Mouse (Mus musculus): ENCODE results near the gene Cnnm3.

DNA sequence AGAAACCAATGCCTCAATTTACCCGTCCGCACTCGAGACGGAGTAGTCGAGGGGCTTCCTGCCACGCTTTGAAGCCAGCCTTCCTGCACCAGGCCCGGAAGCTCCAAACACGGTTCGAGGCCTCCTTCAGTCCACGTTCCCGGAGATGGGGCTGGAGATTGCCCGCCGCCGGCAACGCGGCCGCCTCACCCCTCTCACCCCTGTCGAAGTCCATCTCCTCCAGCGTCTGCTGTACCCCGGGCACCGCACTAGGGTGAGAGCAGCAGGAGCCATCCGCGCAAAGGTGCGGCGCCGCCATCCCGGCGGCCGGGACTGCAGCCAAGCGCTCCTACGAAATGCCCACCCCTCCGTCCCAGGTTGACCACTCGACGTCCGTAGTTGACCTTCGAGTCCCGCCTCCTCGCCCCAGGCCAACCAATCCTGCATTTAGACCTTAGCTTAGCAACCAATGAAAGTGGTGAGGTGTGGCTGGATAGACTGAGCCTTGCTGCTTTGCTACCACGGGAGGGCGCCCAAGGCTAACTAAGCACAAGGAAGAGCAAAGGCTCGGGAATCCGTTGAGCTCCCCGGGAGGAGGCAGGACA is 35.3 kb downstream of the Cnnm3 start, which contains the start of gene Ankrd39:
- TF ChIP-seq CTCF (IDR thresholded peaks at IDR 0.05): peak; percentile 100
- TF ChIP-seq EP300 (IDR thresholded peaks at IDR 0.05): no peak
